Mouse (Mus musculus) ES-E14 (cell line): ENCODE data around the gene Mapk3.

ENCODE experiments used
- CHD2 ChIP-seq: IDR thresholded peaks from 2 replicates; pipeline ENCODE4 v1.6.1; 2014; ENCODE audit warnings: mild to moderate bottlenecking, low read depth, low read length, inconsistent platforms
- HCFC1 ChIP-seq: IDR thresholded peaks from 2 replicates; pipeline ENCODE4 v1.6.1; 2012; ENCODE audit warnings: low read length, inconsistent platforms, borderline replicate concordance; ENCODE audit not compliant: insufficient read depth
- ZC3H11A ChIP-seq: IDR thresholded peaks from 2 replicates; pipeline ENCODE4 v1.6.1; 2012; ENCODE audit warnings: low read depth, mild to moderate bottlenecking, inconsistent platforms, low read length, borderline replicate concordance
- ZNF384 ChIP-seq: IDR thresholded peaks from 2 replicates; pipeline ENCODE4 v1.6.1; 2012; ENCODE audit warnings: low read depth, low read length, inconsistent platforms

DNA sequence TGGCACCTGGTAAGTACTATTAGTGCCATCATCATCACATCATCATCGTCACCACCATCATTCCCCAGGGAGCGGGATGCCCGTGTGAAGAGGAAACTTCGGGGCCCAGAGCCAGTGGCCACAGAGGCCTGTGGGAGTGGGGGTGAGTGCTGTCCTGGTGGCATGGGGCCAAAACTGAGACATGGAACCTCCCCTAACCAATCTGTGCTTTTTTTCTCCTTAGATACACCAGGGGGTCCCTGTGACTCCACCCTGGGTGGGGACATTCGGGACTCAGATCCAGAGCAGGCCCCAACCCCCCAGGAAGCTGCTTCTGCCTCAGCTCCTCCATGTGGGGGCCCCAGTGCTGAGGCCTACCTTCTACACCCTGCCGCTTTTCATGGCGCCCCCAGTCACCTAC lies 25.1 kb downstream of the Mapk3 start:
- TF ChIP-seq ZNF384 = no peak
- no peak for TF ChIP-seq ZC3H11A
- no peak for TF ChIP-seq CHD2
- no peak for TF ChIP-seq HCFC1
